Mouse (Mus musculus): ENCODE measurements around the gene Olfr533.

GRCm38 (mm10) chr7:140478733-140479132 is 15.6 kb downstream of the Olfr533 start:
- TF ChIP-seq EP300 (IDR thresholded peaks at IDR 0.05; ENCODE audit: low read depth) (no peak), CTCF (IDR thresholded peaks at IDR 0.05; ENCODE audit: low read depth) (no peak)
